Mouse (Mus musculus) G1E (cell line): Measurements from ENCODE around the gene Fut2.

ENCODE experiments used
- CTCF ChIP-seq: IDR thresholded peaks from 2 replicates; pipeline ENCODE4 v1.5.1; 2012; ENCODE audit warnings: low read depth, low read length, inconsistent platforms, mixed read lengths
- GATA1 ChIP-seq: IDR thresholded peaks from 2 replicates; pipeline ENCODE4 v1.6.1; 2012; ENCODE audit warnings: borderline replicate concordance, low read length, inconsistent platforms, mixed read lengths
- POLR2AphosphoS5 ChIP-seq: IDR thresholded peaks from 2 replicates; pipeline ENCODE4 v1.6.1; 2012; ENCODE audit warnings: low read depth, low read length, inconsistent platforms; ENCODE audit not compliant: insufficient replicate concordance
- TAL1 ChIP-seq: conservative IDR thresholded peaks from 2 replicates; pipeline ENCODE4 v1.6.1; 2012; ENCODE audit warnings: low read depth, low read length, inconsistent platforms, mixed read lengths

- TF ChIP-seq CTCF (no peak), GATA1 (no peak), POLR2AphosphoS5 (no peak), TAL1 (no peak)
Observed at GRCm38 (mm10) chr7:45635711-45636688, 30.2 kb downstream of the Fut2 start.
